Mouse (Mus musculus): Measurements from ENCODE around the gene Sod1.

Gene Sod1

DNA sequence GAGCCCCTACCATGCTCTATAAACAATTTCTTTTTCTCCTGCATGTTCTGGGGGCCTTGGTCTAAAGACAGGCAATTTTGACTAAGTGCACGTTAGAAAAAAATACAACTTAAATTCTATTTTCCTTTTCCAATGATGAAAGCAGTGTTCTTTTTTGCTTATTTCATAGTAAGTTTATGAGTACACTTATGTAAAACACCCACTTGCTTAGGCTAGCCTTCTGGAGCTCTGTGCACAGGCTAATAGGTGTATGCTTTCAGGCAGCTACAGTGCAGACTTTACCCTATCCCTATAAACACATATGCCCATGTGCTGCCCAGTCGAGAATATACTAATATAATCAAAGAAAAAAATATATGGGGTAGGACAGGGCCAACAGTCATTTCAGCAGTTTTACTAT is 32.0 kb downstream of the Sod1 start:
- DNase-seq (ENCODE audit: low read depth, low spot score): no peak

DNA sequence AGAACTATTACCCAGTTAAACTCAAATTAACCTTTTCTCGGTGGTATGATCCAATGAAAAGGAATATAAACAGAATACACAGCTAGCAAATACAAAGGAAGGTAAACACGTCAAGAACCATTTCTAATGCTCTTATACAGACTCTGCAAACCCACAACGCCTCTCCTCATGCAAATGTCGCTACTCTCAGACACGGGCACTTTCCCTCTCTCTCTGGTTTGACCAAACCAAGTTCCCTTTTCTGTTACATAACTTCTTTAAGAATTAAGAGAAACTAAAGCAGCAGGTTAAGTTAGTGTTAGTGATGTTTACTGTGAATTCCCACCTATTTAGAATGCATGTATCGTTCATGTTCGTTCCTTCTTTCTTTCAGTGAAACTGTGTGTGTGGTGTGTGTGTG is 38.4 kb downstream of the Sod1 start:
- DNase-seq (ENCODE audit: low read depth, low spot score): no peak

DNA sequence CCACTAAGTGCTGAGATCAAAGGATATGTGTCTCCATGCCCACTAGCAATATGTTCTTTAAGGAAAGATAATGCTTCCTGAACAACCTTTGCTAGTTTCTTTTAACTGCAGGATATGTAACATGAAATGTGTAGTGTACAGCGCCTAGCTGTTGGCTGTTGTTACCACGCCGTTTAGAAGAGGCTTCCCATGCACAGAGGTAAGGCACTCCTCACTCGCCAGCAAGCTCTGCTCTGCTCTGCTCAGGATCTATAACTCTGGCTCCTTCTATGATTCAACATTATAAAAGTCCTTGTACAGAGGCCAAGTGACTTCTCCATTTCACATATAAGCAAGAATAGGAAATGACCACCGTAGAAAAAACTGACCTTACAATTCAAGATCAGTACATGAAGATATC is 39.1 kb downstream of the Sod1 start:
- DNase-seq (ENCODE audit: low read depth, low spot score): no peak

DNA sequence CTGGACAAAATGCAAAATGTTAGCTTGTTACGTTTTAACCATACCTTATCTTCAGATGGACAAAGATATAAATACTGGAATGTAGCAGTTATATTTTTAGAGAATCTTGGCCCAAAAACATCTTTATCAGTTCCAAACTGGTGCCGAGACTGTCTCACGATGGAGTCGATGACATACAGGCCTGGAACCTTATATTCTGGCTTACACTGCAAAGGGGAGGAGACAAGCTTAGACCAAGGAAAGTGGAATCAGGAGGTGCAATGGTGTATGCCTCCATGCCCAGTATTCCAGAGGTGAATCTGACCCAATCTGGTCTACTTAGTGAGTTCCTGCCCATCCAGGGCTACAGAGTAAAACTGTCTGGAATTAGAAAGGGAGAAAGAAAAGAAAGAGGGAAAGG is 39.5 kb downstream of the Sod1 start:
- DNase-seq (ENCODE audit: low read depth, low spot score): no peak

DNA sequence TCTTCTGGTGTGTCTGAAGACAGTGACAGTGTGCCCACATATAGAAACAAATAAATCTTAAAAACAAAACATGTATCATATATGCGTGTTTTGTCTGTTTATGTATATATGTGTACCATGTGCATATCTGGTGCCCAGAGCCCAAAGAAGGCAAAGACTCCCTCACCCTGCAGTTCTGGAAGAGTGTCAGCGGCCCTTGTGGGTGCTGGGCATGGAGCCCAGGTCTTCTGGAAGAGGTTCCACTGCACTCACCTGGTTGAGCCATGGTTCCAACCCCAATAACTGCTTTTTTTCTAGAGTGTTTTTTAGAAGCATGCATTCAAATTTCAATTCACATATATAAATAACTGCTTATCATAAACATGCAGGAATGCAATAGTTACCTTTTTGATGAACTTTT is 41.2 kb downstream of the Sod1 start:
- no peak for DNase-seq (ENCODE audit: low read depth, low spot score)

DNA sequence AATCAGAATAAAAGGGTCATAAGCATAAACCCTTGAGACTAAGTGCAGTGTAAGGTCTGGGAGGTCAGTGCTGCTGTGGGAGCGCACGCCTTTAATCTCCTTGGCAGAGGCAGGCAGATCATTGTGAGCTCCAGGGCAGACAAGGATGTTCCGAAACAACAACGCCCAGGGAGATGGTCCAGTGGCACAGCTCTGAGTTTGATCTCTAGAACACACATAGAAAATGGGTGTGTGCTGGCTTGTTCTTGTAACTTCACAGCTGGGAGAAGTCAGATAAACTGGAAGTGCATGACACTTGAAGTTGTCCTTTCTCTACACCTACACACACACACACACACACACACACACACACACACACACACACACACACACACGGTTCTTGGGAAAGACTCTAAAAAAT is 43.5 kb downstream of the Sod1 start:
- no peak for DNase-seq (ENCODE audit: low read depth, low spot score)

DNA sequence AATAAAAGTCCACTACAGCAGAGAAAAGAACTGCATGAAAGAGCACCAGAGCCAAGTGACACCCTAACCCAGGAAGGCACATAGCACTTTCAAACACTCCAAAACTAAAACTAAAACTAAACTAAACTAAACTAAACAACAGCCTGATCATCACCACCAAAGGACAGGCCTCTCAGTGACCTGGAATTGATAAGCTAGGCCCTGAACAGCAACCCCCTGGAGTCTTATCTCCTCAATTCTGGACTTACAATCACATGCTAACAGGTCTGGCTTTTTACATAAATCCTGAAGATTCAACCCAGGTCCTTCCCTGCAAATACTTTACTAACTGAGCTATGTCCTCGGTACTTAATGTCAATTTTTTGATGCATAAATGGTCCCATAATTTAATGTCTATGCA is 44.6 kb downstream of the Sod1 start:
- DNase-seq (ENCODE audit: low read depth, low spot score): no peak

DNA sequence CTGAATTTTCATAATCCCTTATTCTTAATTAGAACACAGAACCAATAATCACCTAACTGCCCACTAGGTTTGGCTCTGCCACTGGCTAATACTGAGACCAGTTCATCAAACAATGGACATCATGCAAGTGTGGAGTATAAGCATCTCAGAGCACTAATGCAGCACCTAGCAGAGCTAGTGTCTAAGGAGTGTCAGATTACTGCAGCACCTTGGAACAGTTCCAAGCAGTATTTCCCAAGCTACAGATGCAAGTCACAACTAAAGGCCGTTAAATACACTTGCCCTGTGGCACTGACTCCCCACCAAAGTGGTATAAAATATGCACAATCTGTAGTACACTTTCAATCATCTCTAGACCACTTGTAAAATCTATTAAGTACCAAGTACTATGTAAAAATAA is 46.0 kb downstream of the Sod1 start:
- no peak for DNase-seq (ENCODE audit: low read depth, low spot score)

DNA sequence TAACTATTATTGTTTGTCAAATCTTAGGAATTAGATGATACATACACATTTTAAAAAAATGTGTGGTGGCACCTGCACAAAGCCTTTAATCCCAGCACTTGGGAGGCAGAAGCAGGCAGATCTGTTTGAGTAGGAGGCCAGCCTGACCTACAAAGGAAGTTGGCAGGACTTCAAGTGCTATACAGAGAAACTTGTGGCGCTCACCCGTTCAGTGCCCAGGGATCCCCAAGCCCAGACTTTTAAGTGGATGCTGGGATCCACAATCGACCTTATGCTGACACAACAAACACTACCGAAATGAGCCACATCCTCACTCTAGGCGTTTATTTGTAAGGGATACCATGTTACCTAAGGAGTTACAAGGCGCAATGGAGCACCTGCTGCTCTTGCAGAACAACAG is 55.0 kb downstream of the Sod1 start:
- DNase-seq (ENCODE audit: low read depth, low spot score): no peak
